Mouse (Mus musculus) cortical plate, adult 2 months (tissue): ENCODE measurements around the gene Tecr. TPM values are rescaled to one million over a fixed set of nuclear protein-coding genes. Genes with fewer than 3 reads are reported as not detected.
"Not testable (repeated sequence)": the region's sequence is repeated elsewhere in the genome, so short reads cannot be mapped to it uniquely, and the experiment has no call there.

ENCODE experiments used
- H3K27ac ChIP-seq: fragments of 200-500 bp; 2 replicates; pipeline ENCODE4 v1.5.1; 2012; ENCODE audit warnings: low read length, control low read depth, inconsistent platforms; ENCODE audit not compliant: insufficient read depth
- H3K4me1 ChIP-seq: fragments of 200-500 bp; 2 replicates; pipeline ENCODE4 v1.6.1; 2011; ENCODE audit warnings: low read length; ENCODE audit not compliant: control insufficient read depth, insufficient read depth
- H3K4me3 ChIP-seq: fragments of 200-500 bp; 2 replicates; pipeline ENCODE4 v1.5.1; 2011; ENCODE audit warnings: mild to moderate bottlenecking, low read length, control low read depth; ENCODE audit not compliant: insufficient read depth
- CTCF ChIP-seq: fragments of 200-500 bp; IDR thresholded peaks from 2 replicates; pipeline ENCODE4 v1.5.1; 2011; ENCODE audit warnings: mild to moderate bottlenecking, control low read depth, low read length; ENCODE audit not compliant: insufficient read depth; ENCODE audit errors: extremely low read depth
- POLR2A ChIP-seq: fragments of 200-500 bp; IDR thresholded peaks from 2 replicates; pipeline ENCODE4 v1.6.1; 2011; ENCODE audit warnings: mild to moderate bottlenecking, low read length, control low read depth; ENCODE audit not compliant: insufficient read depth; ENCODE audit errors: extremely low read depth
- polyA plus RNA-seq: library from polyadenylated mRNA; depleted of rRNA; stranded (reverse); fragments of >200 nt; gene quantifications from 2 replicates; pipeline ENCODE4 v1.2.3, GENCODE M21; 2012

The Tecr gene
- polyA plus RNA-seq, 1 experiment = 882 TPM

GRCm38 (mm10) chr8:83577384-83577791 is 30.4 kb downstream of the Tecr start:
- Histone ChIP-seq H3K4me1 (peaks cover 27% of the 10 kb centered on the region), H3K27ac (0 out of 2 replicates have a peak overlapping the region, but pooled peaks have one; percentile 33), H3K4me3 (no peak overlapping the region)
- no peak for TF ChIP-seq POLR2A
- TF ChIP-seq CTCF = no peak

GRCm38 (mm10) chr8:83576921-83577320 is 30.9 kb downstream of the Tecr start:
- TF ChIP-seq CTCF (no peak), POLR2A (no peak)
- Histone ChIP-seq H3K27ac (peak overlapping the region; percentile 33; the same call in 1 of the 2 replicates), H3K4me1 (peaks cover 23% of the 10 kb centered on the region), H3K4me3 (no peak overlapping the region)

- Histone ChIP-seq H3K27ac (no peak overlapping the region), H3K4me3 (no peak overlapping the region), H3K4me1 (peaks cover 23% of the 10 kb centered on the region)
- TF ChIP-seq POLR2A = no peak
- TF ChIP-seq CTCF = no peak
Observed at GRCm38 (mm10) chr8:83576516-83576895, 31.3 kb downstream of the Tecr start.

GRCm38 (mm10) chr8:83575561-83576515 is 31.9 kb downstream of the Tecr start:
- Histone ChIP-seq H3K27ac (no peak overlapping the region), H3K4me3 (no peak overlapping the region), H3K4me1 (peaks cover 23% of the 10 kb centered on the region)
- no peak for TF ChIP-seq POLR2A
- no peak for TF ChIP-seq CTCF

GRCm38 (mm10) chr8:83574631-83575315 is 33.0 kb downstream of the Tecr start:
- TF ChIP-seq CTCF (no peak), POLR2A (no peak)
- Histone ChIP-seq H3K4me3 (no peak overlapping the region), H3K4me1 (peaks cover 21% of the 10 kb centered on the region), H3K27ac (no peak overlapping the region)

GRCm38 (mm10) chr8:83573140-83573875 is 34.5 kb downstream of the Tecr start:
- TF ChIP-seq POLR2A (no peak), CTCF (no peak)
- H3K27ac ChIP-seq = no peak overlapping the region
- peaks cover 15% of the 10 kb centered on the region for H3K4me1 ChIP-seq
- no peak overlapping the region for H3K4me3 ChIP-seq

- no peak for TF ChIP-seq CTCF
- no peak for TF ChIP-seq POLR2A
- H3K4me3 ChIP-seq = no peak overlapping the region
Observed at GRCm38 (mm10) chr8:83572246-83572812, 35.4 kb downstream of the Tecr start.

GRCm38 (mm10) chr8:83571791-83572190 is 36.0 kb downstream of the Tecr start:
- TF ChIP-seq POLR2A (0 out of 2 replicates have a peak, but pooled peaks have one; percentile 3), CTCF (no peak)

More at GRCm38 (mm10) chr8:83572246-83572812, 35.4 kb downstream of the Tecr start:
- peaks cover 14% of the 10 kb centered on the region for H3K4me1 ChIP-seq
- H3K27ac ChIP-seq = no peak overlapping the region

GRCm38 (mm10) chr8:83571001-83571340 is 36.8 kb downstream of the Tecr start:
- H3K27ac ChIP-seq, H3K4me3 ChIP-seq: not testable (repeated sequence)
- H3K4me1 ChIP-seq = peaks cover 12% of the 10 kb centered on the region

More at GRCm38 (mm10) chr8:83571791-83572190, 36.0 kb downstream of the Tecr start:
- Histone ChIP-seq H3K4me1 (peaks cover 12% of the 10 kb centered on the region), H3K4me3 (no peak overlapping the region), H3K27ac (no peak overlapping the region)
